Mouse (Mus musculus) thymus, postnatal 25 days (tissue): Measurements from ENCODE around the gene Armc2.
A peak's percentile ranks its signal among the peaks of the same experiment; 100 is the strongest.

Experiments
- DNase-seq: peaks from one replicate; pipeline ENCODE4 v3.0.0; 2022

Armc2 gene

DNA sequence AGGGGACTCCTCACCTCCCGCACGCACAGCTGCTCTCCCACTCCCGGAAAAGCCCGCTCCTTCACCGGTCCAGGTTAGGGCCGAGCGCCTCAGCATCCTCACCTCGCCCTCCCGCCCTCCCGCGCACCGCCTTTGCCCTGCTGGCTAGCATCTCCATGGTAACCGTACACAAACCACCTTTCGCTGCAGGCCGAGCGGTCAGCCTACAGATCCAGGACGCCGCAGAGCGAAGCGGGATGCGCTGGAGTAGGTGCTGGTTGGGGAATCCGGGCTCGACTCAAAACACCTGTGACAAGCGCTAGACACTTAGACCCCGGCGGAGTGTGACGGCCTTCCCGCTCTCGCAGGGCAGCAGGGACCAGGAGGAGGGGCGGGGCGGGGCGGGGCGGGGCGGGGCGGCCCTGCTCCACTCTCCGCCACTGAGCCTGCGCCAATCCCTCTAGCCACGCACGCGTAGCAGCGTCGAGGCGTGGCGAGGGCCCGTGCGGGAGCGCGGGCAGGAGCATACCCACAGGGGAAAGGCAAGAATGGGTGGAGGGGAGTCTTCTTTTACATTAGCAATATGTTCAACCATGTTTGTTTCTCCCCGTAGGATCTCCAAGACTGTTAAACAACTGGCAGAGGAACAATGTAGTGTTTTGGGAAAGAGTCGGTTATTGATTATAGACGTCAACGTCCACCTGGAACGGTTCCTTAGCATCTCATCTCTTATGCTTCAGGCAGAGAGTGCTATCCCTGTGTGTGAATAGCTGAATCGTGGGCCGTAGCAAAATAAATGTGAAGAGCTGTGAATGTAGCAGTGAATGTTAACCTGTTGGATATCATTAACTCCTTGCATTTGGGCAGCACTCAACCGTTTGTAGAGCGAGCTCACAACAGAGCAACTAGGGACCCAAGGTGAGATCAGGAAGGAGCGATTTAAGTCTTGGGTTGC, at the start of gene Armc2:
Gene Armc2, minus strand, starts transcription at position 427 of the 934 bp plus-strand sequence.
- peak; percentile 67 for DNase-seq

DNA sequence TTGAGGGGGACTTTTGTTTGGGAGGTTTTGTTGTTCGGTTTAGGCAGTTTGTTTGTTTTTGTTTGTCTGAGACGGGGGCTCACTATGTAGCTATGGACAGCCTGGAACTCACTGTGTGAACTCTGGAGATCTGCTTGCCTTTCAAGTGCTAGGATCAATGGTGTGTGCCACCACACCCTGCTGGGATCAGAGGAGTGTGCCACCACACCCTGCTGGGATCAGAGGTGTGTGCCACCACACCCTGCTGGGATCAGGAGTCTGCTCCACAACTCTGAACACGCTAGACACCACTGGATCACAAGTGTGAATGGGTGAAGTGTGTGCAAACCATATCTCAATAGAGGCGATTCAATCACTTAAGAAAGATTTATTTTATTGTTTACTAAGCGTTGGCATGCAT, 46.2 kb upstream of the Armc2 start:
- DNase-seq, result no peak

DNA sequence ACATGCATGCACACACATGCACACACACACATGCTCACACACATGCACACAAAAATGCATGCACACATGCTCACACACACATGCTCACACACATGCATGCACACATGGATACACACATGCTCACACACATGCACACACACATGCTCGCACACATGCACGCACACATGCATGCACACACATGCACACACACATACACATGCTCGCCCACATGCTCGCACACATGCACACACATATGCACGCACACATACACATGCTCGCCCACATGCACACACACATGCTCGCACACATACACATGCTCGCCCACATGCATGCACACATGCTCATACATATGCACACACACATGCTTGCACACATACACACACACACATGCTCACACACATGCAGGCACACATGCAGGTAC, 41.3 kb upstream of the Armc2 start:
- DNase-seq, result no peak

DNA sequence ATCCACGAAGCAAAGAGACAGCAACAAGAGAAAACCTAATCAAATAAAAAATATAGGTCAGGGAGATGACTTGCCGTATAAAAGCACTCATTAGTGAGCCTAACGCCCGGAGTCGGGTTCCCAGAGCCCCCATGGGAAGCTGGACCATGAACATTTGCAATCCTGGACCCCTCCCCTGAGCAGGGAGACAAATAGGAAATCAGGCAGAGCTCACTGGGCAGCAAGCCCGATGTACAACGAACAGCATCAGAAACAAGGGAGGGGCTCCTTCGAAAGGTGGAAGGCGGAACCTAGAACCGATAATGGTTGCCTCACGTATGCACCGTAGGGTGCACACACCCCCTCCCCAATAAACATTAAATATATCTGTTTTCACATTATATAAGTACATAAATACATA, 39.5 kb upstream of the Armc2 start:
- no peak for DNase-seq

DNA sequence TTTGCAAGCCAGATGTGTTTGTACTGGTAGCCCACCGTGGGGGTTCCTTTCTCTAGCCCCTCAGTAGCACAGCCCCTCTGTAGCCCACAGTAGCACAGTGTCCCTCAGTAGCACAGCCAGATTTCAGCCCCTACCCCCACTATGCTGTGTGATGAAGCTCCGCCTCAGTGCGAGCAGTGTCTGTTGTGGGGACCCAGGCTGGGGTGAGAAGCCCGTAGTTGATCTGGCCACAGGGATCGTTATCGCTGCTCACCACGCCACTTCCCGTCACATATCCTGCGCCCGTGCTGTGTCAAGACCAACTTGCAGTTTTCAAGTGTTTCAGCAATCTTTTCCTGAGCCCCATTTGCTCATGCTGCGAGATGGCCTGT, 39.0 kb upstream of the Armc2 start:
- DNase-seq, result peak; percentile 67

DNA sequence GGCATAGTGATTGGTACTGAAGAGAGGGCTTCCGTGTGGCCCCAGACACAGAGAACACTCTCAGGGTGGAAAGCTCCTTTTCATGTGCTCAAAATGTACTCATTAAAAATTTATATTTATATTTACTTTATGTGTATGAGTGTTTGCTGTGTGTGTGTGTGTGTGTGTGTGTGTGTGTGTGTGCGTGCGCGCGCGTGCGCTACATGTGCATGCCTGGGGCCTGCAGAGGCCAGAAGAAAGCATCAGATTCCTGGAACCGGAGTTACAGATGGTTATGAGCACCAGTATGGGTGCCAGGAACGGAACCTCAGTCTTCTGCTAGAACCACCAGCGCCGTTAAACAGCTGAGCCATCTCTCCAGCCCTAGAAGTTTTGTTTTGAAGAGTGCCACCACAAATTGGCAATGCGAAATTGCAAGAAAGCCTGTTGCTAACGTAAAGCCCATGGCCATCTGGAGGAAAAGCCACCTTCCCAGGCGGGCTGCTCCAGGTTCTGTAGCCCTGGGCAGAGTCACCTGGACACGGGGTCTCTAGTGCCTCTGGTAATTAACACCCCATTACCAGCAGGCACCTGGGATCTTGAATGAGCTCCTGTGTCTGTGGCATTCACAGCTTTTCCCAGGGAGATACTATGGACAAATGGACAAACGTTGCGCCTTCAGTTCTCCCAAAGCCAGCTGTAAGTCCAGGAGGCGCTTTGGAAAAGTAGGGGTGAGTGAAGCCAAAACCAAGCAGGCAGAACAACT, 38.4 kb upstream of the Armc2 start:
- DNase-seq, result no peak

DNA sequence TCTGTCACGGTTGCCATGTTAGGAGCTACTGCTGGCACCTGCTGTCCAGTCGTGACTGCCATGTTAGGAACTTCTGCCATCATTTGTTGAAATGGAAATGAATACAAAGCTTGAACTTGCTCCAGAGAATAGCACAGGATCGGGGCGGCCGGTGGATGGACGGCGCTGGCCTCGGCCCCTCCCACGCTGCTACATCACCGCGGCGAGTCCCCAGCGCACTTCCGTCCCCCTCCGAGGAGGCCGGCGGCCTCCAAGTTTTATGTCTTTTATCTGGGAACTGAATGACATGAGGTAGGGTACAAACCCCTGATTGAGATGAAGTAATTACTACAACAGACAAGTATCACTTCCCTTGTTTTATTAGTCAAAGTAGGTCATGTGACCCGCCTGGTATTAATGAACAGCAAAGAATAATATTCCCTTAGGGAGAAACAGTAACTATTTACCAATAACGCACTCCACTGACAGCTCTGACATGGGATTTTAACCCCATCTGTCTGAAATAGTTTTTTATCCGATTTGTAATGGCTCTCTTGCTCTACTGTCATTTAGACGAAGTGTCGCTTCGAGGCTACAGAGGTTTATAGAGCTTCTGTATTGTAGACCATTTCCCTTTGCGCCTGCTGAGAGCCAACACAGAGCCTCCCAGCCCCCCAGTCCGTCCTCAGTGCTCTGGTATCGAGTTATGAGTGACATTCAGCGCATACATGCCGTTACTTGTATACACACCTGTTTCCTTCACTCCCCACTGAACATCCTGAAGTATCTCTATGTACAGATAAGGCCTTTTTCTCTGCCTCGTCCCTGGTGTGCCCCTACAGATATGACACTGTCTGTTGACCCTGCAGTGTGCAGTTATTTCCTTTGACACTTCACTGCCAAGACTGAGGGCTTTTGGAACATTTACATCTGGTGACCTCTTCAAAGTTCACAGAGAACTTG, 37.3 kb upstream of the Armc2 start:
- DNase-seq, result peak; percentile 53

DNA sequence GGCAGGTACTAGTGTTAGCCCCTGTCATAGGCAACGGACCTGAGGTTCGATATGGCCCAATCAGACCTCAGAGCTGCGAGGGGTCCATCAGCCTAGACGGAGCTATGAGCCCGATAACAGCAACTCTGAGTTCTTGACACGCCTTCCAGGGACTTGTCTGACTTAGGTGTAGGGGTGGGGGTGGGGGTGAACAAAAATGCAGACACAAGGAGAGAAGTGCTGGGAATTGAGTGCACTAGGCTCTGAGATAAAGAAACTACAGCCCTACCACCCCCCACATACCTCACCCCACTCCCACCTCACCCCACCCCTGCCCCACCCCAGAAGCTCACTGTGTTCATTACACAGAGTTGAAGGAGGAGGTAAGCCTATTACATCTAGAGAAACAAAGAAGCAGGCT, 32.8 kb upstream of the Armc2 start:
- DNase-seq, result no peak

DNA sequence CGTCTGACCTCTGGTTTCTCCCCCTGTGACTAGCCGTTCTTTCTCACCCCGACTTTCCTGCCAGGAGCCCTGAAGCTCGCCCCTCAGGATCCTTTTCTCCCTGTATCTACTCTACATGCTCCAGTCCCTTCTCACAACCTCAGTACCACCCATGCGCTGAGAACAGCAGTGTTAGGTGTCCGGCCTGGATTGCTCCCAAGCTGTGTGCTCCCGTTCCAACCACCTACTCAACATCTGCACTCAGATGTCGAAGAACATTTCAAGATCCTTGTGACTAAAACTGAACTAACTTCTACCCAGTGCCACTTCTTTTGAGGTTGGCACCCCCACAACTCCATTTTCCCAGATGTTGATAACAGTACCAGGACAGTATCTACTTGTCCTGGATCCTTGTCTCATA, 30.4 kb upstream of the Armc2 start:
- no peak for DNase-seq

DNA sequence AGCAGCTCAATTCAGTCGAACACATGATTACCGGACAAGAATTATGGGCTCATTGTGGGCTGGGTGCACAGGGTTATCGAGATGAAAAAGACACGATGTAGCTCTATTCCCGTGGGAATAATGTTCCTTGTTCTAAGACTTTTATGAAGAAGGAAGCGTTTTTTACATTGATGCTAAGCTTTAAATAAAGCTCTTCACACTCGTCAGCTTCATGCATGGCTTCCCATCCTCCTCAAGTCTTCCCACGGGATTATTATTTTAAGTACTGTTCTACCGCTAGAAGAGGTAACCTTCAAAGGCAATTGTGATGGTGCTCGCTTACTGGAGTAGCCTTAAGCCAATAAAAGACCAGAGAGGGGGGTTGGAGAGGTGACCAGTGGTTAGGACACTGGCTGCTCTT, 26.3 kb upstream of the Armc2 start:
- DNase-seq, result no peak

DNA sequence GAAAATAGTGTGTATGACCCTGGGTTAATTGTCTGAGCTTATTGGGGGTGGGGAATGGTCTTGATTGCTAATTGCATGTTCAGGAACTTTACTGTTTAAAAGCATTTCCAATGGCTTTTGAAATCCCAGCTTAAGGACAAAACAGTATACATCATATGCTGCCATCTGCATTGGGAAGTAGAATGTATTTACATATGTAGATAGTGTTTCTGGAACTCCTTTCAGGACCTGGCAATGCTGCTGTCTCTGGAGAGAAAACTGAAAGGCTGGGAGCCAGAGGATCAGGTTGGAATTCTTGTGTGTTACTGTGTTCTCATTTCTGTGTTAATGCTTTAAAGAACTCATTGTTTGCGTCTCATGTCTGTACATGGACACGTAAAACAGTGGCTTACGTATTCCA, 25.1 kb upstream of the Armc2 start:
- no peak for DNase-seq

DNA sequence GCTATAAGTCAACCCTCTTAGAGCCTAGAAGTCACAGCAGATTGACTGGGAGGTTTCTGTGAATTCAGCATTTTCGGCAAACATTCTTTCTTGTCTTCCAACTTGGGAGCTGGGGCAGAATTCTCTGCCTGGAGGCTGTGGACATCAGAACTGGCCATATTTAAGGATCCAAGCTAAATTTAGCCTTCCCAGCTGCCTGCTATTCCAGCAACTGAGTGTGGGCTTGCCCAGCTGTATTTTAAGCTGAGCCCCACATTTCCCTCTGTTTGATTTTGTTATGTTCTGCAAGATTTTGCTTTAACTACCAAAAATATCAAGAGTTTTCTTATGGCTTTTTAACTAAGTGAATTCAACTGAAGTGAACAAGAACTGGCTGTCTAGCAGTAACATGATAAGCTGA, 24.6 kb upstream of the Armc2 start:
- no peak for DNase-seq

DNA sequence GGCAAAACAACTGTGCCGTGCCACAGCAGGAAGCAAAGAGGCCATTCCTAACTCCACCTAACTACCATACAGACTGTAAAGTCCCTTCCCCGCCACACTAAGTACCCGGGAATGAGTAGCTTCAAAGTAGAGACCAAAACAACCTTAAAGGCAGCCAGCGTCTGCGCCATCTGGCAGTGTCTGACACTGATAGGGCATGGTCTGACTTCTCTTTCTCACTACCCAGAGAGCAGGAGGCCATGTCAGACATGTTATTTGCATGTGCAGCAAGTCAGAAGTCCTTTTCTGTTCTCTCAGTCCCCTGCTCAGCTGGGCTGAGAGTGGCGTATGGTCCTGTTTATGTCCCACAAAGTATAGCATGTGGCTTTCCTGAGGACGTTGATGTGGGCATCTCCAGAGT, 23.8 kb upstream of the Armc2 start:
- DNase-seq, result no peak

DNA sequence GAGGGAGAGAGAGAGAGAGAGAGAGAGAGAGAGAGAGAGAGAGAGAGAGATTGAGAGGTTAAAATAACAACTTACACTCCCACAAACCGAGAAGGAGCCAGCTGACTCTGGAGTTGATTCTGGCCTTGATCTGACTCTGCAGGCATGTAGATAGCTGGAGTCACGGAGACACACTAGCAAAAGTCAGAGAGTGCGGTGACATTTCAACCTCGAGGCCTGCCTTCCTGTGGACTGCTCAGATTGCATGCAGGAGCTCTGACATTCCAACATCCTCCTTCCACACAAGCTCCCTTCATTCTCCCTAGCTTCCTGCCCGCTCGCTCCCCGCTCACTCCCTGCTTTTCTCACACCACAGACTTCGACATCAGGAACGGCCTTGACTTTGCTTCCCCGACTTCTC, 20.3 kb upstream of the Armc2 start:
- no peak for DNase-seq

DNA sequence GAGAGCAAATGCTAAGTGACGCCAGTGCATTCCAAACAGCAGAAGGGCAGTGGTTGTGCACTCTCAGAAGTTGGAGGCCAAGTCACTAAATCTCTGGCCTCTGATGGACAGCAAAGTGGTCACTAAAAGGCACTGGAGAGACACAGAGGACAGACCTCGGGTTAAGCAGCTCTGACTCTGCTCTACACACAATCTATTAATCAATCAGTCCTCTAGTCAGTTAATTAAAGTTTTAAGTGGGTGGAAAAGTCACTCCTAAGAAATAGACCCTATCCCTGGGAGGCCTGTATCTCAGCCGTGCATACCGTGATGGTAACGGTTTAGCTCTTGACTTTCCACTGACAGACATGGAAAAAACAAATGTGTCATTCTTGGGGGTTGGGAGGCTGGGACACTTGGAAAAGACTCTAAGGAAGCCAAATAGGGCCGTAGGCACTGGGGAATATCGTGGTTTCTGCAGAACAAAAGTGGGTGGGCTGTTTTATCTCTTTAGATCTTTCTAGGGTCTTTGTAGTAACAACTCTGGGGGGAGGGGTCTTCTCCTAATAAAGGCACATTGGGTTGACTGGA, 19.1 kb upstream of the Armc2 start:
- DNase-seq, result no peak

DNA sequence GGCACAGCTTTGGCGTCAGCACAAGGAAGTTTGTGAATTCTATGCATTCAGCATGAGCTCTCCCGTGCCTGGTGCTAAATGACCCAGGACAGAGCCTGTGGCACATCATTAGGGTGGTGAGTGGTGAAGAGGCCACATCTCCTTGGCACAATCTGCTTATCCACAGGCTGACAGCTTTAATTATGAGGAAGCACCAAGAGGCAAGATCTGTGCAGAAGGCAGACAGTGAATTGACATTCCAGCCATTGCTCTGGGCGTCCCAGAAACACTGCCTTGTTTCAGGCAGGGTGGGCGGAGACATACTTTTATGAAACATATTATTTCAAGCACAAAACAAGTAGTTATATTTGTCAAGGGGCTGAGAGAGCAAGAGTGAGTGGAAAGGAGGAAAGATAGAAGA, 18.6 kb upstream of the Armc2 start:
- DNase-seq, result no peak

DNA sequence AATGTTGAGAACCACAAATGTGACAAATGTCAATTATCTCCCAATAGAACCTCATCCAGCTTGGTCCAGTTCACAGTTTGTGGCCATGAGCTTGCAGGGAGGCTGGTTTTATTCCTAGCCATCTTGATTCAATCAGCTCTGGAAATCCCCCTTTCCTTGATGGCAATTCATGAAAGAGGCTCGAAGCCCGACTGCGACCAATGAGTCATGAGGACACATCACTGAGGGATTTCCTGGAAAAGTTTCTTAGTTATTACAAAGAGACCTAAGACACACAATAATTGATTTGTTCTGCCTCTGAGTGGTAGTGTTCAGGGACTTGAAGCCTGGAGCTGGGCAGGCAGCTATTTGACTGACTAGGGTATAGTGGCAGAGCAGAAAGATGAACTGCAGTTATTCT, 15.3 kb upstream of the Armc2 start:
- DNase-seq, result no peak

DNA sequence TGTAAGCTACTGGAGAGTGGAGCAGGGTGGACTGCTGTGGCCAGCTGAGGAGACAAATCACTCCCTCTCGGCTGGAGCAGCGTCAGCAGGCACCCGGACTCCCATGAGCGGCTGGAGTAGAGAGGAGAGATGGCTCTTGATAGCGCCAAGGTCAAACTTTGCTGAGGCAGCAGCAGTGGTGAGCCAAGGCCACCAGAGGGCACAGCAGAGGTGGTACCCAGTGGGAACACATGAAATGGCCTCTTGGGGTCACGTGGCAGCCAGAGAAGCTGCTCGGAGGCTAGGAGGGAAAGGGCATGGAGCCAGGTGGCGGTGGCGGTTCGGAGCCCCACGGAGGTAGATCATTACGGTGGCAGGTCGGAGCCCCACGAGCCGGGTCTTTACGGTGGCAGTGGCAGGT, 12.8 kb upstream of the Armc2 start:
- DNase-seq, result peak; percentile 91

DNA sequence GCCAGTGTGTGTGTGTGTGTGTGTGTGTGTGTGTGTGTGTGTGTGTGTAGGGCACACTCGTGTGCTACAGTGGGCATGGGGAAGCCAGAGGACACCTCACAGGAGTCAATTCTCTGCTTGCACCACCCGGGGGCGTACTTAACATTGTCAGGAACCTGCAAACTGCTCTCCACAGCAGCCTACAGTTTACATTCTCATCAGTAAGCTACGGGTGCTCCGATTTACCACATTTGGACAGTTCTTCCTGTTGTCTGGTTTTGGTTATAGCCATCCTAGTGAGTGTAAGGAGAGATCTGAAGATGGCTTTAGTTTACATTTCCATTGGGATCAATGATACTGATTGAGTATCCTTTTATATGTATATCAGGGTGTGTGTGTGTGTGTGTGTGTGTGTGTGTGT, 11.3 kb upstream of the Armc2 start:
- peak; percentile 34 for DNase-seq

DNA sequence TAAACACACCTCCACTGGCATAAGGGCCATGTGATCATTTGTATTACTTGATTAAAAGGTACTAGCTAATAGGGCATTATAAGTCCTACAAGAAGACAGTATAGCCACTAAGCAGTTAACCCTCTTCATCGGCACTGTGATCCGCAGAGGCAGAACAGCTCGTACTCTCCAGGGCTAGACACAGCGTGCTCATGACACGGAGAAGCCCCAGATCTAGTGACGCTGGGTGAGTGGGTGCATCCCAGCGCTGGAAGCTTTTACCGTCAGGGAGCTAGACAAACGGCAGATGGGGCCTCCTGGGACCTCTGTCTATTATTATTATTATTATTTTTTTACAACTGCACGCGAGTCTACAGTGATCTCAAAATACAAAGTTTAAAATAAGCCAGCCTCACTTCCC, 9.1 kb upstream of the Armc2 start:
- no peak for DNase-seq

DNA sequence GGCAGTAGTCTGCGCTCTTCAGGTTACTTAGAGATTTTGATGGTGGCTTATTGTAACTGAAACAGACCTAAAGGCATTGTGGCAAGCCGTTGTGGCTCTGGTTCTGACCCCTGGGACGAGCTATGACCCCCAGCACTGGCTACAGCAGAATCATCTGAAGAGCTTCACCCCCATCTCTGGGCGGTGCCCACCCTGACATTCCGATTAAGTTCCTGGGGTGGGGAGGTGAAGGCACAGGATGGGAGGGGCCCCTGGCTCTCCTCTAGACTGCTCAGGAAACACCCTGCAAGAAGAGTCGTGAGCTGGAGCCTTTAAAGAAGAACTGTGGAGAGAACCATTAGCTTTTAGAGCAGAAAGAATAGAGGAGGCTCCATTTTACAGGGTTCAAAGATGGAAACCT, 6.2 kb upstream of the Armc2 start:
- no peak for DNase-seq

DNA sequence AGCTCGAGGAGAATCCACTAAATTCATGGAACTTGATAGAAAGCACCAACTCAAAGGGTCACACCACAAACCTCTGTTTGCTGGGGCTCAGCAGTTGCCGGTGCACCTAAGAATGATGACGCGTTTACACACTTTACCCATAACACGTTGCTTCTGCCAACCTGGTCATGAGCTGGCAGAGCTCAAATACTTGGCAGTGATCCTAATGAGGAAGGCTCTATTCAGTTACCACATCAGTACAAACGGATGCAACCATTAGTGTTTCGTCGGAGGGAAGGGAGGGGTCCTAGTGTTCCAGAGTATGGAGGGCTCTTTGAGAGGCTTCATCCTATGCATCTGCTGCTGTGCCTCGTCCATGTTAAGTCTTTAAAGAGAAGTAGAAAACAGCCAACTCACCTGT, 3.3 kb upstream of the Armc2 start:
- no peak for DNase-seq

DNA sequence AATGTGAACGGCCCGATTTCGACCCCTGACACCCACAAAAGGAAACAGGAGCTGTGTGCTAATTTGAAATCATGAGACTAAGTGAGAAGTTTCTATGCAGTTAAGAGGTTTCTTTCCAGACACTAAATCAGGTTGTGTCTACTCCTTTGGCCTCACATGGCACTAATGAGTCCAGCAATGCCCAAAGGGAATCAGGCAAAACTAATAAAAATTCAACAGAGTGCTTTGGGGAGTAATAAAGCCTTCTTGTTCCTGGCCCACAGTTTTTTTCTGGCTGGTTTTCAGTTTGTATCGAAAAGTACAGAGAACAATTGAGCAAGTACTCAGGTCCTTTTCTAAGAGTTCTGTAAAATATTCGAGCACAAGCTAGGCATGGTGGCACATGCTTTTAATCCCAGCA, 4.2 kb downstream of the Armc2 start:
- no peak for DNase-seq
